Mouse (Mus musculus) ES-Bruce4 (cell line): Measurements from ENCODE around the gene Malrd1. TPM values are rescaled to one million over a fixed set of nuclear protein-coding genes. Genes with fewer than 3 reads are reported as not detected.
"Not testable (repeated sequence)": the region's sequence is repeated elsewhere in the genome, so short reads cannot be mapped to it uniquely, and the experiment has no call there.

Source experiments
- H3K27ac ChIP-seq: 2 replicates; pipeline ENCODE4 v1.5.1; 2012; ENCODE audit warnings: low read length, inconsistent platforms; ENCODE audit not compliant: insufficient read depth
- H3K27me3 ChIP-seq: 2 replicates; pipeline ENCODE4 v1.6.1; 2012; ENCODE audit warnings: mild to moderate bottlenecking, low read length, inconsistent platforms; ENCODE audit not compliant: control insufficient read depth, poor library complexity, insufficient read depth, severe bottlenecking
- H3K36me3 ChIP-seq: 2 replicates; pipeline ENCODE4 v1.6.1; 2012; ENCODE audit warnings: inconsistent platforms, mild to moderate bottlenecking, low read length, moderate library complexity; ENCODE audit not compliant: control insufficient read depth, poor library complexity, insufficient read depth, severe bottlenecking
- H3K4me1 ChIP-seq: one replicate; pipeline ENCODE4 v1.8.1; 2011; ENCODE audit warnings: low read length; ENCODE audit not compliant: control insufficient read depth, insufficient read depth
- H3K4me3 ChIP-seq: 2 replicates; pipeline ENCODE4 v1.5.1; 2011; ENCODE audit warnings: low read depth, mild to moderate bottlenecking, low read length
- H3K9ac ChIP-seq: 2 replicates; pipeline ENCODE4 v1.6.1; 2012; ENCODE audit warnings: low read depth, mild to moderate bottlenecking, inconsistent platforms; ENCODE audit not compliant: poor library complexity, severe bottlenecking
- H3K9me3 ChIP-seq: replicated peaks from 2 replicates; pipeline ENCODE4 v1.6.1; 2012; ENCODE audit warnings: mild to moderate bottlenecking, low read length, inconsistent platforms; ENCODE audit not compliant: control insufficient read depth, poor library complexity, insufficient read depth, severe bottlenecking
- CTCF ChIP-seq: IDR thresholded peaks from one replicate; pipeline ENCODE4 v1.8.1; 2011; ENCODE audit warnings: low read depth, low read length
- EP300 ChIP-seq: IDR thresholded peaks from 2 replicates; pipeline ENCODE4 v1.6.1; 2011; ENCODE audit warnings: low read depth, low read length; ENCODE audit not compliant: insufficient read depth
- POLR2A ChIP-seq: IDR thresholded peaks from one replicate; pipeline ENCODE4 v1.8.1; 2011; ENCODE audit warnings: low read length; ENCODE audit not compliant: insufficient read depth
- polyA plus RNA-seq: library from polyadenylated mRNA; stranded (reverse); fragments of >200 nt; gene quantifications from 2 replicates; pipeline ENCODE4 v1.2.4, GENCODE M21; 2011; ENCODE audit warnings: low read depth; ENCODE audit not compliant: missing spikeins, insufficient read depth, insufficient read length

Gene Malrd1
- polyA plus RNA-seq, 1 experiment: not detected

GRCm38 (mm10) chr2:15932340-15932739 lies 406.1 kb downstream of the Malrd1 start:
- Histone ChIP-seq H3K27me3 (no peaks in the 10 kb centered on the region), H3K27ac (no peak overlapping the region), H3K9me3 (no peaks in the 10 kb centered on the region), H3K36me3 (no peaks in the 10 kb centered on the region), H3K9ac (no peak overlapping the region), H3K4me3 (no peak overlapping the region), H3K4me1 (no peaks in the 10 kb centered on the region)
- TF ChIP-seq POLR2A (no peak), EP300 (no peak), CTCF (no peak)

DNA sequence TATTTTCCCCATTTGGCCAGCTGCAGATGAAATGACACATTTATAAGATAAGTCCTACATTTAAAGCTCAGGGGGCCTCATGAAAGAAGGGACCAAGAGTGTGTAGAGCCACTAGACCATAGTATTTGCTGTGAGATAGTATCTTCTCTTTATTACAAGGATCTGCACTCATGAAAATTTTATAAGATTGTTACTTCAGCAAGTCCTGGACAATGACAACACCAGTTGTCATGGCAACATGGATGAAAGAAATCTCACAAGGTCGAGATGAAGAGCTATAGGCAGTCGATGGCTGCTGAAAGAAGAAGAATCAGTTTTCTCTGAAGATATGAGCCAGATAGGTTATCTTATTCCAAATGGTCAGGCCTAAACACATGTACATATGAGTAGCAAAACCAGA lies 476.6 kb downstream of the Malrd1 start:
- H3K9me3 ChIP-seq: no peaks in the 10 kb centered on the region
- TF ChIP-seq CTCF: no peak
- no peak for TF ChIP-seq EP300
- TF ChIP-seq POLR2A: no peak
- no peak overlapping the region for H3K27ac ChIP-seq
- H3K36me3 ChIP-seq: no peaks in the 10 kb centered on the region
- H3K4me1 ChIP-seq: no peaks in the 10 kb centered on the region
- no peak overlapping the region for H3K4me3 ChIP-seq
- H3K27me3 ChIP-seq: no peaks in the 10 kb centered on the region
- H3K9ac ChIP-seq: no peak overlapping the region

GRCm38 (mm10) chr2:16017046-16017445 lies 490.8 kb downstream of the Malrd1 start:
- H3K36me3 ChIP-seq, H3K4me3 ChIP-seq, H3K4me1 ChIP-seq, H3K9ac ChIP-seq, H3K27ac ChIP-seq, H3K27me3 ChIP-seq: not testable (repeated sequence)
- peaks cover 14% of the 10 kb centered on the region for H3K9me3 ChIP-seq

DNA sequence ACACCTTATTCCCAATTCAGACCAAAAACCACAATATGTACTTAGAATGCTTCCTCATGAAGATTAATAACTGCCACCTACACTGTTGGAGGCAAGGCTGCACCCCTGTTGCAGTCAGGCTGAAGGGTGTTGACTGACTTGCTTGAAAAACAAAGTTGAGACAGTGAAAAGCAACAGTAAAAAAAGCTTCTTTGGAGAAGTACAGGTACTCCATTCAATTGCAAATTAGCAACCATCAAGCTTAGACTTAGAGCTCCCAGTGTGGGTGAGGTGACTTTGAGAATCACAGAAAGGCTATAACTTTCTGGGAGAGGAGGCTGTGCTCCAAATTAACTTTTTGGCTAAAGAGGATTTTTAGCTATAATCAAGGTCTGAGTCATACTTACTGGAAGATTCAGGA lies 491.4 kb downstream of the Malrd1 start:
- H3K9me3 ChIP-seq: peaks cover 14% of the 10 kb centered on the region
- not testable (repeated sequence) for H3K9ac ChIP-seq, H3K36me3 ChIP-seq, H3K27me3 ChIP-seq, H3K4me3 ChIP-seq, H3K4me1 ChIP-seq
- H3K27ac ChIP-seq: peak overlapping the region; percentile 81

- Histone ChIP-seq H3K9ac (no peak overlapping the region), H3K27me3 (no peaks in the 10 kb centered on the region), H3K36me3 (no peaks in the 10 kb centered on the region), H3K27ac (no peak overlapping the region), H3K9me3 (peaks cover 10% of the 10 kb centered on the region), H3K4me1 (no peaks in the 10 kb centered on the region), H3K4me3 (no peak overlapping the region)
- no peak for TF ChIP-seq POLR2A
Measured at GRCm38 (mm10) chr2:16029752-16030151, 503.5 kb downstream of the Malrd1 start.

GRCm38 (mm10) chr2:16031559-16031958 lies 505.3 kb downstream of the Malrd1 start:
- Histone ChIP-seq H3K27ac (peak overlapping the region; percentile 44; the same call in 1 of the 2 replicates), H3K4me3 (no peak overlapping the region), H3K27me3 (no peaks in the 10 kb centered on the region), H3K9ac (no peak overlapping the region), H3K4me1 (no peaks in the 10 kb centered on the region), H3K36me3 (no peaks in the 10 kb centered on the region), H3K9me3 (peaks cover 14% of the 10 kb centered on the region)
- no peak for TF ChIP-seq CTCF
- TF ChIP-seq POLR2A: no peak
- no peak for TF ChIP-seq EP300

GRCm38 (mm10) chr2:16032804-16033203 lies 506.5 kb downstream of the Malrd1 start:
- TF ChIP-seq POLR2A: no peak
- peak; percentile 63; the same call in 1 of the 2 replicates for TF ChIP-seq EP300
- Histone ChIP-seq H3K9me3 (peaks cover 14% of the 10 kb centered on the region), H3K4me3 (no peak overlapping the region), H3K36me3 (no peaks in the 10 kb centered on the region), H3K4me1 (no peaks in the 10 kb centered on the region), H3K27ac (peak overlapping the region; percentile 91), H3K9ac (no peak overlapping the region), H3K27me3 (no peaks in the 10 kb centered on the region)
